Mouse (Mus musculus) myocyte (in vitro differentiated cells): ENCODE results near the gene Cnpy2. TPM values are rescaled to one million over a fixed set of nuclear protein-coding genes. Genes with fewer than 3 reads are reported as not detected.
"Not testable (repeated sequence)": the region's sequence is repeated elsewhere in the genome, so short reads cannot be mapped to it uniquely, and the experiment has no call there.

Experiments used
- H3K27me3 ChIP-seq: one replicate; pipeline ENCODE4 v1.6.1; 2011; ENCODE audit not compliant: control insufficient read depth, insufficient read depth, insufficient read length
- H3K36me3 ChIP-seq: one replicate; pipeline ENCODE4 v1.6.1; 2011; ENCODE audit not compliant: control insufficient read depth, insufficient read depth
- H3K4me2 ChIP-seq: one replicate; pipeline ENCODE4 v1.6.1; 2011; ENCODE audit warnings: low read depth, control low read depth
- H3K4me3 ChIP-seq: one replicate; pipeline ENCODE4 v1.5.1; 2011; ENCODE audit warnings: mild to moderate bottlenecking, control low read depth, moderate library complexity
- H3K79me2 ChIP-seq: one replicate; pipeline ENCODE4 v1.6.1; 2011; ENCODE audit not compliant: control insufficient read depth, insufficient read depth
- H3ac ChIP-seq: one replicate; pipeline ENCODE4 v1.6.1; 2011; ENCODE audit not compliant: control insufficient read depth, insufficient read length
- CEBPB ChIP-seq: IDR thresholded peaks from 2 replicates; pipeline ENCODE4 v1.6.1; 2011; ENCODE audit warnings: mild to moderate bottlenecking, moderate library complexity; ENCODE audit not compliant: poor library complexity, insufficient read depth, severe bottlenecking
- E2F4 ChIP-seq: IDR thresholded peaks from one replicate; pipeline ENCODE4 v1.6.1; 2011; ENCODE audit warnings: mild to moderate bottlenecking, control low read depth, moderate library complexity; ENCODE audit not compliant: insufficient read depth
- MAX ChIP-seq: IDR thresholded peaks from one replicate; pipeline ENCODE4 v1.6.1; 2011; ENCODE audit warnings: low read depth, mild to moderate bottlenecking, control low read depth
- MYOD1 ChIP-seq, 3 experiments: IDR thresholded peaks; one replicate each; pipeline ENCODE4 v1.6.1; 2011; ENCODE audit warnings: control low read depth in 2 of 3, low read depth in 2 of 3, mild to moderate bottlenecking in 2 of 3, moderate library complexity in 1 of 3; ENCODE audit not compliant: insufficient read length in 2 of 3, control insufficient read depth in 1 of 3
- MYOG ChIP-seq, 3 experiments: IDR thresholded peaks; one replicate each; pipeline ENCODE4 v1.6.1; 2011; ENCODE audit warnings: control low read depth in 2 of 3, low read depth in 2 of 3, mild to moderate bottlenecking in 2 of 3; ENCODE audit not compliant: insufficient read length in 2 of 3, control insufficient read depth in 1 of 3, insufficient read depth in 1 of 3
- POLR2A ChIP-seq: IDR thresholded peaks from one replicate; pipeline ENCODE4 v1.6.1; 2011; ENCODE audit warnings: low read depth, mild to moderate bottlenecking, control low read depth, moderate library complexity; ENCODE audit not compliant: insufficient read length
- POLR2AphosphoS2 ChIP-seq: IDR thresholded peaks from one replicate; pipeline ENCODE4 v1.6.1; 2011; ENCODE audit warnings: low read depth, control low read depth; ENCODE audit not compliant: insufficient read length
- REST ChIP-seq: IDR thresholded peaks from one replicate; pipeline ENCODE4 v1.6.1; 2011; ENCODE audit warnings: mild to moderate bottlenecking, control low read depth, moderate library complexity; ENCODE audit not compliant: insufficient read depth, insufficient read length
- SRF ChIP-seq: IDR thresholded peaks from one replicate; pipeline ENCODE4 v1.6.1; 2011; ENCODE audit warnings: low read depth; ENCODE audit not compliant: control insufficient read depth, insufficient read length
- TCF12 ChIP-seq: IDR thresholded peaks from one replicate; pipeline ENCODE4 v1.6.1; 2011; ENCODE audit warnings: mild to moderate bottlenecking, control low read depth; ENCODE audit not compliant: poor library complexity, insufficient read depth, severe bottlenecking
- TCF3 ChIP-seq: IDR thresholded peaks from one replicate; pipeline ENCODE4 v1.6.1; 2011; ENCODE audit warnings: low read depth, control low read depth; ENCODE audit not compliant: insufficient read length
- USF1 ChIP-seq: IDR thresholded peaks from one replicate; pipeline ENCODE4 v1.6.1; 2011; ENCODE audit warnings: low read depth, mild to moderate bottlenecking, control low read depth, moderate library complexity
- polyA plus RNA-seq: library from polyadenylated mRNA; unstranded; fragments of >200 nt; fragmentation: generic; extraction: Trizol; gene quantifications from one replicate; pipeline ENCODE4 v1.2.1, GENCODE M21; 2012; ENCODE audit warnings: missing spikeins

The Cnpy2 gene
- polyA plus RNA-seq: 91.8 TPM

- peaks cover 26% of the 10 kb centered on the region for H3K79me2 ChIP-seq
- no peaks in the 10 kb centered on the region for H3K27me3 ChIP-seq
- H3ac ChIP-seq: peak within 1 kb of the TSS; percentile 88
- peak within 1 kb of the TSS; percentile 95 for H3K4me3 ChIP-seq
- H3K36me3 ChIP-seq: peaks cover 34% of the 10 kb centered on the region
- TF ChIP-seq POLR2A: peak; percentile 51
- TF ChIP-seq MYOG (IDR thresholded peaks at IDR 0.05; ENCODE audit: control insufficient read depth in 1 of 3, insufficient read depth in 1 of 3, insufficient read length in 2 of 3, low read depth in 2 of 3): peak in 1 of 3 experiments; percentile 16
- no peak for TF ChIP-seq TCF3
- no peak for TF ChIP-seq TCF12
- no peak for TF ChIP-seq SRF
- no peak for TF ChIP-seq E2F4
- no peak for TF ChIP-seq MYOD1 (IDR thresholded peaks at IDR 0.05; ENCODE audit: control insufficient read depth in 1 of 3, insufficient read length in 2 of 3, low read depth in 2 of 3)
- TF ChIP-seq CEBPB: peak; percentile 63; the same call in 1 of the 2 replicates
- peak; percentile 97 for TF ChIP-seq USF1
- TF ChIP-seq MAX: peak; percentile 66
- TF ChIP-seq REST: no peak
- TF ChIP-seq POLR2AphosphoS2: peak; percentile 68
- peak within 1 kb of the TSS; percentile 91 for H3K4me2 ChIP-seq
These were observed at the start of gene Cnpy2 for GRCm38 (mm10) chr10:128322141-128323108. Cnpy2 (plus strand) TSS chr10:128322459.

GRCm38 (mm10) chr10:128272819-128273439 is 49.3 kb upstream of the Cnpy2 start:
- not testable (repeated sequence) for H3K79me2 ChIP-seq, H3K36me3 ChIP-seq, H3K27me3 ChIP-seq, H3K4me2 ChIP-seq, H3K4me3 ChIP-seq, H3ac ChIP-seq

- not testable (repeated sequence) for H3ac ChIP-seq, H3K79me2 ChIP-seq, H3K27me3 ChIP-seq, H3K4me3 ChIP-seq, H3K4me2 ChIP-seq
- H3K36me3 ChIP-seq: peaks cover 14% of the 10 kb centered on the region
These were observed 46.9 kb upstream of the Cnpy2 start for GRCm38 (mm10) chr10:128275374-128275773.

GRCm38 (mm10) chr10:128278158-128278557 is 44.1 kb upstream of the Cnpy2 start:
- H3K4me2 ChIP-seq: no peak overlapping the region
- H3K27me3 ChIP-seq: no peaks in the 10 kb centered on the region
- H3ac ChIP-seq: no peak overlapping the region
- no peaks in the 10 kb centered on the region for H3K79me2 ChIP-seq
- no peak overlapping the region for H3K4me3 ChIP-seq
- TF ChIP-seq POLR2A (no peak), REST (no peak), E2F4 (no peak), MYOG (IDR thresholded peaks at IDR 0.05; ENCODE audit: control insufficient read depth in 1 of 3, insufficient read depth in 1 of 3, insufficient read length in 2 of 3, low read depth in 2 of 3) (no peak), TCF3 (no peak), POLR2AphosphoS2 (no peak), MAX (no peak), CEBPB (no peak), MYOD1 (IDR thresholded peaks at IDR 0.05; ENCODE audit: control insufficient read depth in 1 of 3, insufficient read length in 2 of 3, low read depth in 2 of 3) (no peak), USF1 (no peak), TCF12 (no peak), SRF (no peak)
- peaks cover 17% of the 10 kb centered on the region for H3K36me3 ChIP-seq

GRCm38 (mm10) chr10:128280943-128281342 is 41.3 kb upstream of the Cnpy2 start:
- Histone ChIP-seq H3K4me2 (no peak overlapping the region), H3K4me3 (no peak overlapping the region), H3K79me2 (no peaks in the 10 kb centered on the region), H3K36me3 (peaks cover 17% of the 10 kb centered on the region), H3K27me3 (no peaks in the 10 kb centered on the region), H3ac (no peak overlapping the region)
- TF ChIP-seq MAX: no peak
- TF ChIP-seq MYOG (IDR thresholded peaks at IDR 0.05; ENCODE audit: control insufficient read depth in 1 of 3, insufficient read depth in 1 of 3, insufficient read length in 2 of 3, low read depth in 2 of 3): no peak
- no peak for TF ChIP-seq USF1
- no peak for TF ChIP-seq REST
- no peak for TF ChIP-seq TCF12
- TF ChIP-seq E2F4: no peak
- no peak for TF ChIP-seq POLR2A
- TF ChIP-seq CEBPB: no peak
- no peak for TF ChIP-seq POLR2AphosphoS2
- TF ChIP-seq TCF3: no peak
- TF ChIP-seq SRF: no peak
- no peak for TF ChIP-seq MYOD1 (IDR thresholded peaks at IDR 0.05; ENCODE audit: control insufficient read depth in 1 of 3, insufficient read length in 2 of 3, low read depth in 2 of 3)
